Mouse (Mus musculus) thymus, adult 2 months (tissue): Measurements from ENCODE around the gene Spag16.

ENCODE experiments used
- CTCF ChIP-seq: fragments of 200-500 bp; IDR thresholded peaks from 2 replicates; pipeline ENCODE4 v1.5.1; 2012; ENCODE audit warnings: mild to moderate bottlenecking, control low read depth, low read length, moderate library complexity, borderline replicate concordance; ENCODE audit not compliant: control insufficient read depth, poor library complexity, insufficient read depth; ENCODE audit errors: extremely low read depth
- POLR2A ChIP-seq: fragments of 200-500 bp; IDR thresholded peaks from 2 replicates; pipeline ENCODE4 v1.6.1; 2012; ENCODE audit warnings: mild to moderate bottlenecking, low read length, control low read depth, moderate library complexity; ENCODE audit not compliant: control insufficient read depth, poor library complexity, insufficient read depth; ENCODE audit errors: extremely low read depth

- TF ChIP-seq CTCF (no peak), POLR2A (no peak)
These were observed 446.0 kb downstream of the Spag16 start for GRCm38 (mm10) chr1:70272753-70273152.
